Mouse (Mus musculus) limb, embryonic 14.5 days (tissue): ENCODE data around the gene Cmtm2a. TPM values are rescaled to one million over a fixed set of nuclear protein-coding genes. Genes with fewer than 3 reads are reported as not detected.
A peak's percentile ranks its signal among the peaks of the same experiment; 100 is the strongest.

Source experiments
- ATAC-seq: fragments of 200-750 bp; cut with Nextera tagmentation; 2 replicates; pipeline ENCODE4 v1.8.0; 2017; ENCODE audit warnings: low read depth, moderate number of reproducible peaks, moderate TSS enrichment; ENCODE audit not compliant: low FRiP score
- DNase-seq: peaks from one replicate; pipeline ENCODE4 v3.0.0-alpha.2; 2015; ENCODE audit warnings: low spot score
- H3K27ac ChIP-seq: fragments of 300-500 bp; sonication (generic); replicated peaks from 2 replicates; pipeline ENCODE4 v1.5.1; 2014; ENCODE audit warnings: low read depth, mild to moderate bottlenecking, low read length, moderate library complexity, mixed read lengths
- H3K27me3 ChIP-seq: fragments of 300-500 bp; sonication (generic); 2 replicates; pipeline ENCODE4 v1.6.1; 2014; ENCODE audit warnings: low read length, mixed read lengths; ENCODE audit not compliant: control insufficient read depth, insufficient read depth
- H3K36me3 ChIP-seq: fragments of 300-500 bp; sonication (generic); 2 replicates; pipeline ENCODE4 v1.6.1; 2014; ENCODE audit warnings: mild to moderate bottlenecking, low read length, moderate library complexity, mixed read lengths; ENCODE audit not compliant: control insufficient read depth, insufficient read depth
- H3K4me1 ChIP-seq: fragments of 300-500 bp; sonication (generic); 2 replicates; pipeline ENCODE4 v1.6.1; 2014; ENCODE audit warnings: antibody characterized with exemption, low read length, mixed read lengths; ENCODE audit not compliant: control insufficient read depth, insufficient read depth
- H3K4me2 ChIP-seq: fragments of 300-500 bp; sonication (generic); replicated peaks from 2 replicates; pipeline ENCODE4 v1.6.1; 2014; ENCODE audit warnings: low read depth, mild to moderate bottlenecking, low read length, moderate library complexity; ENCODE audit not compliant: severe bottlenecking
- H3K4me3 ChIP-seq: fragments of 300-500 bp; sonication (generic); replicated peaks from 2 replicates; pipeline ENCODE4 v1.5.1; 2014; ENCODE audit warnings: low read length
- H3K9ac ChIP-seq: fragments of 300-500 bp; sonication (generic); 2 replicates; pipeline ENCODE4 v1.6.1; 2014; ENCODE audit warnings: mild to moderate bottlenecking, low read depth, low read length, moderate library complexity; ENCODE audit not compliant: severe bottlenecking
- H3K9me3 ChIP-seq: fragments of 300-500 bp; sonication (generic); 2 replicates; pipeline ENCODE4 v1.6.1; 2016; ENCODE audit warnings: low read length; ENCODE audit not compliant: control insufficient read depth
- POLR2A ChIP-seq: fragments of 200-500 bp; IDR thresholded peaks from 2 replicates; pipeline ENCODE4 v1.8.0; 2012; ENCODE audit warnings: inconsistent platforms, mild to moderate bottlenecking, moderate library complexity, borderline replicate concordance; ENCODE audit not compliant: insufficient read depth, insufficient read length; ENCODE audit errors: extremely low read depth
- WGBS: fragments of 180-500 bp; shearing (Covaris S2); extraction: QIAGEN DNeasy Blood & Tissue Kit; methylation state at CpG from one replicate; pipeline ENCODE4 v1.1.7; 2014; 5-methylcytosine and 5-hydroxymethylcytosine counted together
- polyA plus RNA-seq, 2 experiments: library from polyadenylated mRNA; depleted of rRNA in 1 of 2; stranded (reverse) in 1 of 2; unstranded in 1 of 2; fragments of >200 nt; fragmentation: Nextera tagmentation in 1 of 2; extraction: Ambion mirVana in 1 of 2; gene quantifications; 2 replicates each; pipeline versions ENCODE4 v1.2.1 to v1.2.3; 2012 to 2014

Gene Cmtm2a
- polyA plus RNA-seq, 2 experiments: not detected

GRCm38 (mm10) chr8:104247908-104248275, 45.1 kb downstream of the Cmtm2a start:
- peak overlapping the region; percentile 74 for H3K9ac ChIP-seq
- peaks cover 15% of the 10 kb centered on the region for H3K36me3 ChIP-seq
- H3K4me1 ChIP-seq: peaks cover 10% of the 10 kb centered on the region
- WGBS: 2% methylated on average over 11 of the region's 11 CpGs
- DNase-seq: no peak
- H3K4me3 ChIP-seq: peak overlapping the region; percentile 80
- peak overlapping the region; percentile 83 for H3K4me2 ChIP-seq
- H3K27me3 ChIP-seq: no peaks in the 10 kb centered on the region
- TF ChIP-seq POLR2A: no peak
- H3K27ac ChIP-seq: no peak overlapping the region; the same call in 1 of the 2 replicates
- peak; percentile 1; the same call in 1 of the 2 replicates for ATAC-seq
- H3K9me3 ChIP-seq: no peaks in the 10 kb centered on the region

GRCm38 (mm10) chr8:104247054-104247907, 45.7 kb downstream of the Cmtm2a start:
- WGBS: 69% methylated on average over 22 of the region's 22 CpGs
- no peak for TF ChIP-seq POLR2A
- peak overlapping the region; percentile 80 for H3K4me3 ChIP-seq
- DNase-seq (no peak), ATAC-seq (no peak)
- H3K36me3 ChIP-seq: peaks cover 20% of the 10 kb centered on the region
- H3K4me2 ChIP-seq: peak overlapping the region; percentile 83
- H3K9ac ChIP-seq: peak overlapping the region; percentile 74; the same call in 1 of the 2 replicates
- no peak overlapping the region; the same call in 1 of the 2 replicates for H3K27ac ChIP-seq
- no peaks in the 10 kb centered on the region for H3K9me3 ChIP-seq
- H3K27me3 ChIP-seq: no peaks in the 10 kb centered on the region
- peaks cover 10% of the 10 kb centered on the region for H3K4me1 ChIP-seq

DNA sequence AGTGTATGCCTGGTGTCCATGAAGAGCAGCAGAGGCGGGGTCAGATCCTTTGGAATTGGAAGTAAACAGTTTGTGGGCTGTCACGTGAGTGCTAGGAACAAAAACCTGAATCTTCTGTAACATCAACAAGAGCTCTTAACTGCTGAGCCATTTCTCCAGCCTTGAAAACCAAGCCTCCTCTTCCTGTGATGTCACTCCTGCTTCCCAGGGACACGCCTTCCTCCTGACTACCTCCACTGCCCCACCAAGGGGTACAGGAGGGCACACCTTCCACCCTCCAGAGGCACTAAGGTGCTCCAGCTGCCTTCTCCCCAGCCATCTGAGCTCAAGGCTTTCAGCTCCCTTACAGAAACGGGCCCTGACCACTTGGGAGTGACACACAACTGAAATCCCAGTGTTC, 46.4 kb downstream of the Cmtm2a start:
- H3K4me3 ChIP-seq: no peak overlapping the region
- no peaks in the 10 kb centered on the region for H3K9me3 ChIP-seq
- H3K9ac ChIP-seq: no peak overlapping the region
- H3K4me1 ChIP-seq: peaks cover 7% of the 10 kb centered on the region
- H3K27ac ChIP-seq: no peak overlapping the region
- DNase-seq (no peak), ATAC-seq (no peak)
- TF ChIP-seq POLR2A: no peak
- H3K27me3 ChIP-seq: no peaks in the 10 kb centered on the region
- 85% methylated on average over 4 of the region's 4 CpGs for WGBS
- H3K4me2 ChIP-seq: no peak overlapping the region
- peaks cover 23% of the 10 kb centered on the region for H3K36me3 ChIP-seq

GRCm38 (mm10) chr8:104242038-104242644, 50.8 kb downstream of the Cmtm2a start:
- no peak for TF ChIP-seq POLR2A
- H3K27me3 ChIP-seq: no peaks in the 10 kb centered on the region

DNA sequence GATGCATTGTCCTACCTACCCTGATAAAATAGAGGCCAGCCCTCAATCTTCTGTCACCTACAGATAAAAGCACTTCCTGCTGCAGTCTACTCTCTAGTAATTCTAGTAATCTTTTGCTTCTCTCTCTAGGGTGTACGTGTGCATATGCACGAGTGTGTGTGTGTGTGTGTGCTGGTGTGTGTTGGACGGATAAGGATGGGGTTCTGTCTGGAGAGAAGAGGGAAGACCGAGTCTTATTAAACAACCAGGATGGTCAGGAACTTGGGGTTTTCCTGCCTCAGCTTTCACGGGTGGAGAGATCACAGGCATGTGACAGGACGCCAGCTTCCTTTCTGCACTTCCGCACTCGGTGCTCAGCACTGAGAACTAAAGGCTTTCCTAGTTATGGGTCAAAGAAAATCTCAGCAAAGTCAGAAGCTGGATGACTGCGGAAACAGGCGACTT, 53.5 kb downstream of the Cmtm2a start:
- H3K36me3 ChIP-seq: peaks cover 74% of the 10 kb centered on the region
- H3K4me3 ChIP-seq: no peak overlapping the region
- ATAC-seq: no peak
- no peaks in the 10 kb centered on the region for H3K9me3 ChIP-seq
- DNase-seq: no peak
- 85% methylated on average over 10 of the region's 10 CpGs for WGBS
- TF ChIP-seq POLR2A: no peak
- no peaks in the 10 kb centered on the region for H3K27me3 ChIP-seq
- no peaks in the 10 kb centered on the region for H3K4me1 ChIP-seq
- no peak overlapping the region for H3K4me2 ChIP-seq
- H3K9ac ChIP-seq: no peak overlapping the region
- H3K27ac ChIP-seq: no peak overlapping the region

More at GRCm38 (mm10) chr8:104242038-104242644, 50.8 kb downstream of the Cmtm2a start:
- no peak for DNase-seq
- Histone ChIP-seq H3K36me3 (peaks cover 55% of the 10 kb centered on the region), H3K27ac (no peak overlapping the region), H3K4me2 (no peak overlapping the region), H3K4me3 (no peak overlapping the region), H3K4me1 (no peaks in the 10 kb centered on the region), H3K9ac (no peak overlapping the region), H3K9me3 (no peaks in the 10 kb centered on the region)
- 55% methylated on average over 12 of the region's 12 CpGs for WGBS
- no peak for ATAC-seq
